Mouse (Mus musculus): ENCODE measurements around the gene Ssc5d. TPM values are rescaled to one million over a fixed set of nuclear protein-coding genes. Genes with fewer than 3 reads are reported as not detected.

Gene Ssc5d
- total and polyA plus RNA-seq, 3 experiments = 0.09 to 1.6 (median 0.30) TPM

DNA sequence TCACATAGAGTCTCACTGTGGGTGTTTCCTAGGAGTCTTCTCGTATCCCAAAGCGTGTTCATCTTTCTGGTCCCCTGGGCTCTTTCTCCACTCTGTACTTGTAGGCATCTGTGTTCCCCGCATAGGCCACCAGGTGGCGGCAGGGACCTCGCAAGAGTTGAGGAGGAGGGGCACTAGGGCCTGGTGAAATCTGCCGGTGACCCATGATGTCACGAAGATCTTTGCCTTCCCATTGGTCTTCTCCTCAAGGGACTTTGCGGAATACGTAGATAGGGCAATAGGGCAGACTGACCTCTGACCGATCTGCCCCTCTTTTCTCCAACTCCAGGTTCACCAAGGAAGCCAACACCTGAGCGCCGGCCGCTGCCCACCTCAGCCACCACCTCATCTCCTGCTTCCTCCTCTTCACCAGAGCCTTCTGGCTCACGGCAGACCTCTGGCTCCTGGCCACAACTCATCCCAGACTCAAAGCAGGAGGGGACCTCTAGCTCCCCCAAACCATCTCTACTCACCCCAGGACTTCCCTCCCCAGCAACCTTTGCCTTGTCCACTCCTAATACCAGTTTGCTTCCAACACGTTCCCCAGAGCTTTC, 17.7 kb downstream of the Ssc5d start:
- Histone ChIP-seq H3K79me2 (replicated peaks; ENCODE audit: control insufficient read depth, extremely low read depth, insufficient read depth, poor library complexity, severe bottlenecking) (no peaks in the 10 kb centered on the region), H3K36me3 (replicated peaks in 1 of 2; ENCODE audit: control insufficient read depth in 1 of 2, insufficient read depth in 1 of 2, low read length in 1 of 2) (peaks cover 0 to 11% of the 10 kb centered on the region in 2 experiments), H3K27ac (ENCODE audit: insufficient read depth, low read depth) (no peak overlapping the region), H3K4me2 (ENCODE audit: insufficient read depth, low read depth, poor library complexity, severe bottlenecking) (peak overlapping the region; percentile 42), H3K4me3 (replicated peaks in 1 of 3; ENCODE audit: low read depth in 2 of 3, low read length in 2 of 3, poor library complexity in 1 of 3) (peak overlapping the region; percentile 11 to 41 (median 33)), H3K9ac (ENCODE audit: insufficient read depth, low read depth) (peak overlapping the region; percentile 7; the same call in 1 of the 2 replicates), H3K27me3 (replicated peaks) (peaks cover 1% of the 10 kb centered on the region), H3K4me1 (ENCODE audit: control insufficient read depth in 1 of 2, insufficient read depth in 2 of 2) (peaks cover 3 to 10% of the 10 kb centered on the region in 2 experiments; a peak in 3 of 4 replicates), H3K9me3 (replicated peaks; ENCODE audit: low read length) (no peaks in the 10 kb centered on the region)
- in situ Hi-C loops (cut with MboI; ENCODE audit: low pct_ligation_motif_present, low pct_unique_long_range_greater_than_20kb, low sequenced_read_pairs) = loop anchor here (5.0 to 10.0 kb wide), 2 partner anchors 109 to 379 kb away; partner anchors contain the start of gene Zfp580
- dilution Hi-C loops (cut with MboI; ENCODE audit: extremely low pct_ligation_motif_present, extremely low pct_unique_long_range_greater_than_20kb, low sequenced_read_pairs) = no loop called here
- DNase-seq (ENCODE audit: extremely low read depth) = peak; percentile 95
- TF ChIP-seq PAX5 (IDR thresholded peaks at IDR 0.05; ENCODE audit: low read length) (no peak), ZNF384 (IDR thresholded peaks at IDR 0.05; ENCODE audit: low read depth, low read length) (no peak), MAZ (IDR thresholded peaks at IDR 0.05; ENCODE audit: low read depth, low read length) (peak; percentile 81), POLR2AphosphoS2 (IDR thresholded peaks at IDR 0.05; ENCODE audit: low read depth, low read length) (no peak), TBP (conservative IDR thresholded peaks at IDR 0.05; ENCODE audit: low read depth, low read length) (no peak), ZMIZ1 (IDR thresholded peaks at IDR 0.05; ENCODE audit: low read depth, low read length) (no peak), KAT2A (IDR thresholded peaks at IDR 0.05; ENCODE audit: insufficient replicate concordance, low read length) (no peak), CTCF (conservative IDR thresholded peaks at IDR 0.05 in 1 of 2, IDR thresholded peaks at IDR 0.05 in 1 of 2; ENCODE audit: low read depth in 2 of 2, low read length in 2 of 2) (peak; percentile 54 to 96), JUND (conservative IDR thresholded peaks at IDR 0.05; ENCODE audit: low read depth, low read length) (no peak; the same call in 1 of the 2 replicates), ELF1 (IDR thresholded peaks at IDR 0.05; ENCODE audit: low read depth, low read length) (peak; percentile 55), EP300 (IDR thresholded peaks at IDR 0.05; ENCODE audit: low read length) (no peak), USF2 (conservative IDR thresholded peaks at IDR 0.05; ENCODE audit: low read depth, low read length) (no peak), MEF2A (IDR thresholded peaks at IDR 0.05; ENCODE audit: borderline replicate concordance, low read depth, low read length) (peak; percentile 44), ZKSCAN1 (IDR thresholded peaks at IDR 0.05; ENCODE audit: borderline replicate concordance, low read depth, low read length) (no peak), TCF12 (IDR thresholded peaks at IDR 0.05; ENCODE audit: low read depth, low read length) (0 out of 2 replicates have a peak, but pooled peaks have one; percentile 22), POLR2A (IDR thresholded peaks at IDR 0.05; ENCODE audit: low read depth, low read length) (0 out of 2 replicates have a peak, but pooled peaks have one; percentile 22), IRF4 (IDR thresholded peaks at IDR 0.05; ENCODE audit: low read depth, low read length) (peak; percentile 47; the same call in 1 of the 2 replicates), BHLHE40 (IDR thresholded peaks at IDR 0.05; ENCODE audit: low read depth, low read length) (peak; percentile 31; the same call in 1 of the 2 replicates), E2F4 (IDR thresholded peaks at IDR 0.05; ENCODE audit: insufficient replicate concordance, low read depth, low read length) (no peak), MXI1 (IDR thresholded peaks at IDR 0.05; ENCODE audit: low read depth, low read length) (no peak), JUN (IDR thresholded peaks at IDR 0.05; ENCODE audit: insufficient read depth, low read depth, low read length) (no peak), HCFC1 (IDR thresholded peaks at IDR 0.05; ENCODE audit: low read depth, low read length) (peak; percentile 47), MAX (IDR thresholded peaks at IDR 0.05; ENCODE audit: low read length) (0 out of 2 replicates have a peak, but pooled peaks have one; percentile 45), ZC3H11A (IDR thresholded peaks at IDR 0.05; ENCODE audit: low read depth, low read length) (0 out of 2 replicates have a peak, but pooled peaks have one; percentile 29), SIN3A (IDR thresholded peaks at IDR 0.05; ENCODE audit: low read length) (no peak; the same call in 1 of the 2 replicates), MAFK (IDR thresholded peaks at IDR 0.05; ENCODE audit: insufficient replicate concordance, low read length) (no peak), NELFE (IDR thresholded peaks at IDR 0.05; ENCODE audit: low read depth, low read length) (peak; percentile 33; the same call in 1 of the 2 replicates), CHD1 (IDR thresholded peaks at IDR 0.05; ENCODE audit: low read depth, low read length) (no peak), SMC3 (IDR thresholded peaks at IDR 0.05; ENCODE audit: low read depth, low read length) (peak; percentile 98), USF1 (IDR thresholded peaks at IDR 0.05; ENCODE audit: low read depth, low read length) (no peak), GABPA (IDR thresholded peaks at IDR 0.05; ENCODE audit: insufficient replicate concordance, low read depth, low read length) (no peak), ETS1 (conservative IDR thresholded peaks at IDR 0.05; ENCODE audit: low read depth, low read length) (no peak; the same call in 1 of the 2 replicates), MYC (IDR thresholded peaks at IDR 0.05; ENCODE audit: low read depth, low read length) (0 out of 2 replicates have a peak, but pooled peaks have one; percentile 46), NRF1 (IDR thresholded peaks at IDR 0.05; ENCODE audit: low read depth, low read length) (peak; percentile 56; the same call in 1 of the 2 replicates), RAD21 (IDR thresholded peaks at IDR 0.05; ENCODE audit: low read depth, low read length) (peak; percentile 85), UBTF (IDR thresholded peaks at IDR 0.05; ENCODE audit: low read depth, low read length) (no peak), RCOR1 (conservative IDR thresholded peaks at IDR 0.05; ENCODE audit: low read depth, low read length) (no peak), CHD2 (IDR thresholded peaks at IDR 0.05; ENCODE audit: low read length) (peak; percentile 99)
